Comparison of ENCODE assay signal across 8 mouse cellular contexts in the genomic region with DNA sequence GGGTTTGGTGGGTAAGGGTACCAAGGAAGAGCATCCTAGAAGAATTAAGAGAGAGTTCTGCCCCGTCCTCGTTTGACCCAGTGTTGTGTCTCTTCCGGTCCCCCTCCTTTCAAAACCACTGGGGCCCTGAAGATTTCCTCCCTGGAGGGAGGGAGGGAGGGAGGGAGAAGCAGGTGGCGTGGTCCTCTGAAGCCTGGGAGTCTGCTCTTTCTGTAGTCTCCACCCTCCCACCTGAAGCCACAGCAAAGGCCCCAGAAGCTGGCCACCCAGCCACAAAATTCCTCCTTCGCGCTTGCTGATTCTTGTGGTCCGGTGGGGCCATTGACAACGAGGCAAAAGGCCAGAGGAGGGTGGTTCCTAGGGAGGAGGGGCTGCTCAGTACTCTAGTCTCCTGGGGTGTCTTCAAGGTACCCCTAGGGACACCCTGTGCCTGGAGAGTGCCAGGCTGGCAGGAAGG. TPM values are rescaled to one million over a fixed set of nuclear protein-coding genes. Genes with fewer than 3 reads are reported as not detected.
DNase-seq lines count a peak whose midpoint lies in the region; ATAC-seq and TF ChIP-seq lines count a peak whose summit lies in the region.

No protein-coding gene starts in this region.

- no peak for TF ChIP-seq EP300 in liver, postnatal 0 days (IDR thresholded peaks at IDR 0.05; ENCODE audit: low read depth)

- H3K4me3 ChIP-seq in spleen, adult 2 months (ENCODE audit: extremely low read depth, insufficient read depth, insufficient read length) = peak overlapping the region; percentile 58
- H3K4me3 ChIP-seq in forebrain, embryonic 12.5 days (replicated peaks) = peak overlapping the region; percentile 48
- peak overlapping the region; percentile 53 for H3K4me3 ChIP-seq in hindbrain, embryonic 16.5 days (ENCODE audit: low read length)
- H3K4me3 ChIP-seq in liver, postnatal 0 days (ENCODE audit: low read depth, low read length) = peak overlapping the region; percentile 44

- no peaks in the 10 kb centered on the region for H3K27me3 ChIP-seq in spleen, adult 2 months (ENCODE audit: control insufficient read depth, insufficient read depth, low read length)
- peaks cover 56% of the 10 kb centered on the region for H3K27me3 ChIP-seq in forebrain, embryonic 12.5 days
- peaks cover 6% of the 10 kb centered on the region for H3K27me3 ChIP-seq in hindbrain, embryonic 16.5 days (replicated peaks; ENCODE audit: control insufficient read depth, insufficient read depth, low read length)
- H3K27me3 ChIP-seq in liver, postnatal 0 days (ENCODE audit: insufficient read depth, low read length) = no peaks in the 10 kb centered on the region

- H3K4me1 ChIP-seq in spleen, adult 2 months (ENCODE audit: control insufficient read depth, insufficient read depth, insufficient read length) = peaks cover 49% of the 10 kb centered on the region
- peaks cover 27% of the 10 kb centered on the region for H3K4me1 ChIP-seq in forebrain, embryonic 12.5 days
- peaks cover 21% of the 10 kb centered on the region for H3K4me1 ChIP-seq in hindbrain, embryonic 16.5 days (ENCODE audit: control insufficient read depth, insufficient read depth, low read depth, low read length)
- peaks cover 71% of the 10 kb centered on the region for H3K4me1 ChIP-seq in liver, postnatal 0 days (ENCODE audit: insufficient read depth)

- DNase-seq in spleen, adult 2 months (ENCODE audit: low read depth in 1 of 2, low spot score in 2 of 2) = peak in 1 of 2 experiments; percentile 26
- DNase-seq in spleen, postnatal 14 days (ENCODE audit: low spot score in 2 of 2) = no peak
- DNase-seq in liver, postnatal 0 days = peak; percentile 40
- DNase-seq in thymus, adult 18-20 months = peak; percentile 67 to 82
- no peak for DNase-seq in frontal cortex, postnatal 25 days (ENCODE audit: low spot score in 2 of 2)
- DNase-seq in left cerebral cortex, adult 11 months (ENCODE audit: low spot score) = no peak

- no peak; the same call in 1 of the 2 replicates for TF ChIP-seq POLR2A in spleen, adult 2 months (IDR thresholded peaks at IDR 0.05; ENCODE audit: low read depth, low read length)

- H3K4me2 ChIP-seq in forebrain, embryonic 12.5 days = peak overlapping the region; percentile 83
- H3K4me2 ChIP-seq in hindbrain, embryonic 16.5 days (ENCODE audit: low read length) = peak overlapping the region; percentile 94
- H3K4me2 ChIP-seq in liver, postnatal 0 days (ENCODE audit: low read depth, low read length) = peak overlapping the region; percentile 76

- no peaks in the 10 kb centered on the region for H3K9me3 ChIP-seq in forebrain, embryonic 12.5 days
- H3K9me3 ChIP-seq in hindbrain, embryonic 16.5 days (ENCODE audit: control insufficient read depth, low read length) = no peaks in the 10 kb centered on the region
- no peaks in the 10 kb centered on the region for H3K9me3 ChIP-seq in liver, postnatal 0 days (ENCODE audit: low read length)

- 6% methylated on average over 8 of the region's 8 CpGs for WGBS in spleen, adult 2 months
- WGBS in forebrain, embryonic 12.5 days = 21% methylated on average over 8 of the region's 8 CpGs
- WGBS in hindbrain, embryonic 16.5 days = 9% methylated on average over 8 of the region's 8 CpGs
- WGBS in liver, postnatal 0 days (ENCODE audit: insufficient replicate concordance) = 3% methylated on average over 8 of the region's 8 CpGs

- H3K27ac ChIP-seq in spleen, adult 2 months (ENCODE audit: insufficient read depth, low read length) = peak overlapping the region; percentile 89
- peak overlapping the region; percentile 89; the same call in 1 of the 2 replicates for H3K27ac ChIP-seq in forebrain, embryonic 12.5 days
- H3K27ac ChIP-seq in hindbrain, embryonic 16.5 days (ENCODE audit: low read depth, low read length) = peak overlapping the region; percentile 72
- H3K27ac ChIP-seq in liver, postnatal 0 days (ENCODE audit: low read depth) = peak overlapping the region; percentile 98

- 0 out of 2 replicates have a peak overlapping the region, but pooled peaks have one; percentile 63 for H3K9ac ChIP-seq in forebrain, embryonic 12.5 days
- H3K9ac ChIP-seq in hindbrain, embryonic 16.5 days (ENCODE audit: low read depth, low read length) = peak overlapping the region; percentile 77
- H3K9ac ChIP-seq in liver, postnatal 0 days (replicated peaks) = peak overlapping the region; percentile 70

- H3K36me3 ChIP-seq in spleen, adult 2 months (ENCODE audit: control insufficient read depth, insufficient read depth, low read length) = no peaks in the 10 kb centered on the region
- no peaks in the 10 kb centered on the region for H3K36me3 ChIP-seq in forebrain, embryonic 12.5 days (replicated peaks)
- no peaks in the 10 kb centered on the region for H3K36me3 ChIP-seq in hindbrain, embryonic 16.5 days (ENCODE audit: control insufficient read depth, insufficient read depth, low read length)
- H3K36me3 ChIP-seq in liver, postnatal 0 days (replicated peaks; ENCODE audit: insufficient read depth, low read length) = no peaks in the 10 kb centered on the region

- ATAC-seq in forebrain, embryonic 12.5 days (ENCODE audit: low FRiP score) = no peak
- no peak for ATAC-seq in hindbrain, embryonic 16.5 days
- no peak for ATAC-seq in liver, postnatal 0 days

- no peak for TF ChIP-seq CTCF in spleen, adult 2 months (IDR thresholded peaks at IDR 0.05; ENCODE audit: extremely low read depth, insufficient read depth, insufficient read length, insufficient replicate concordance)
- TF ChIP-seq CTCF in liver, postnatal 0 days (IDR thresholded peaks at IDR 0.05; ENCODE audit: low read depth) = no peak

RNA-seq across cellular contexts. Expression of a gene that starts 1.3 kb away (rescaled TPM):
- polyA plus RNA-seq in spleen, adult 2 months (2012; rRNA removed) = 26.1 and 29.7 TPM in 2 replicates
- 34.9 and 37.4 TPM in 2 replicates for polyA plus RNA-seq in forebrain, embryonic 12.5 days (2016; fragmentation: Nextera tagmentation; extraction: Ambion mirVana)
- polyA plus RNA-seq in hindbrain, embryonic 16.5 days (2015; fragmentation: Nextera tagmentation; extraction: Ambion mirVana) = 26.7 and 30.8 TPM in 2 replicates
- polyA plus RNA-seq in liver, postnatal 0 days (2015; fragmentation: Nextera tagmentation; extraction: Ambion mirVana) = 25.9 and 29.0 TPM in 2 replicates

RNA-seq across cellular contexts. Expression of a gene that starts 12.0 kb away (rescaled TPM):
- 0.25 and 0.32 TPM in 2 replicates for polyA plus RNA-seq in spleen, adult 2 months (2012; rRNA removed)
- polyA plus RNA-seq in forebrain, embryonic 12.5 days (2016; fragmentation: Nextera tagmentation; extraction: Ambion mirVana) = not detected in 2 replicates
- not detected in 2 replicates for polyA plus RNA-seq in hindbrain, embryonic 16.5 days (2015; fragmentation: Nextera tagmentation; extraction: Ambion mirVana)
- not detected in 2 replicates for polyA plus RNA-seq in liver, postnatal 0 days (2015; fragmentation: Nextera tagmentation; extraction: Ambion mirVana)

RNA-seq across cellular contexts. Expression of a gene that starts 30.6 kb away (rescaled TPM):
- polyA plus RNA-seq in spleen, adult 2 months (2012; rRNA removed) = not detected in 2 replicates
- polyA plus RNA-seq in forebrain, embryonic 12.5 days (2016; fragmentation: Nextera tagmentation; extraction: Ambion mirVana) = not detected in 2 replicates
- polyA plus RNA-seq in hindbrain, embryonic 16.5 days (2015; fragmentation: Nextera tagmentation; extraction: Ambion mirVana) = not detected in 2 replicates
- not detected in 2 replicates for polyA plus RNA-seq in liver, postnatal 0 days (2015; fragmentation: Nextera tagmentation; extraction: Ambion mirVana)

RNA-seq across cellular contexts. Expression of a gene that starts 41.9 kb away (rescaled TPM):
- polyA plus RNA-seq in spleen, adult 2 months (2012; rRNA removed) = 8,275 and 8,966 TPM in 2 replicates
- polyA plus RNA-seq in forebrain, embryonic 12.5 days (2016; fragmentation: Nextera tagmentation; extraction: Ambion mirVana) = not detected in 2 replicates
- polyA plus RNA-seq in hindbrain, embryonic 16.5 days (2015; fragmentation: Nextera tagmentation; extraction: Ambion mirVana) = not detected in 2 replicates
- 1.2 and 26.9 TPM in 2 replicates for polyA plus RNA-seq in liver, postnatal 0 days (2015; fragmentation: Nextera tagmentation; extraction: Ambion mirVana)

RNA-seq across cellular contexts. Expression of a gene that starts 56.8 kb away (rescaled TPM):
- not detected in 2 replicates for polyA plus RNA-seq in spleen, adult 2 months (2012; rRNA removed)
- polyA plus RNA-seq in forebrain, embryonic 12.5 days (2016; fragmentation: Nextera tagmentation; extraction: Ambion mirVana) = 1.3 and 1.5 TPM in 2 replicates
- 20.1 and 26.9 TPM in 2 replicates for polyA plus RNA-seq in hindbrain, embryonic 16.5 days (2015; fragmentation: Nextera tagmentation; extraction: Ambion mirVana)
- polyA plus RNA-seq in liver, postnatal 0 days (2015; fragmentation: Nextera tagmentation; extraction: Ambion mirVana) = not detected in 2 replicates

Comparison
In these comparisons a context has a peak if more than half of its experiments do, and no peak if none do; other contexts are left out.
1. DNase-seq: peak in liver, postnatal 0 days (single experiment) and thymus, adult 18-20 months (2 of 2); none in spleen, postnatal 14 days (0 of 2), frontal cortex, postnatal 25 days (0 of 2) and left cerebral cortex, adult 11 months (single experiment).
2. Peak in every context shown above with its lines, with median percentiles within 50 percentile points of each other: H3K27ac ChIP-seq, H3K4me3 ChIP-seq, H3K4me2 ChIP-seq and H3K9ac ChIP-seq.